Mouse (Mus musculus) heart, adult 2 months (tissue): ENCODE data around the gene Ptprn2. TPM values are rescaled to one million over a fixed set of nuclear protein-coding genes. Genes with fewer than 3 reads are reported as not detected.
A peak's percentile ranks its signal among the peaks of the same experiment; 100 is the strongest.

Experiments
- DNase-seq, 2 experiments: peaks; one replicate each; pipeline ENCODE4 v3.0.0; 2021
- H3K27ac ChIP-seq: fragments of 200-600 bp; 2 replicates; pipeline ENCODE4 v1.8.1; 2022
- H3K27me3 ChIP-seq: fragments of 200-500 bp; 2 replicates; pipeline ENCODE4 v1.6.1; 2012; ENCODE audit warnings: mild to moderate bottlenecking, low read length, inconsistent platforms, mixed read lengths; ENCODE audit not compliant: control insufficient read depth, insufficient read depth
- H3K36me3 ChIP-seq: fragments of 200-500 bp; 2 replicates; pipeline ENCODE4 v1.6.1; 2012; ENCODE audit warnings: low read length, inconsistent platforms; ENCODE audit not compliant: control insufficient read depth, insufficient read depth
- H3K4me1 ChIP-seq: fragments of 200-500 bp; 2 replicates; pipeline ENCODE4 v1.6.1; 2011; ENCODE audit warnings: low read length; ENCODE audit not compliant: control insufficient read depth, insufficient read depth
- H3K4me3 ChIP-seq: fragments of 200-600 bp; 2 replicates; pipeline ENCODE4 v1.8.1; 2022
- H3K79me2 ChIP-seq: fragments of 200-500 bp; replicated peaks from 2 replicates; pipeline ENCODE4 v1.6.1; 2012; ENCODE audit warnings: mild to moderate bottlenecking, inconsistent platforms, low read length, moderate library complexity, mixed read lengths; ENCODE audit not compliant: control insufficient read depth, insufficient read depth
- H3K9ac ChIP-seq: fragments of 200-500 bp; 2 replicates; pipeline ENCODE4 v1.6.1; 2012; ENCODE audit warnings: low read depth, mild to moderate bottlenecking, control low read depth, inconsistent platforms, low read length, mixed read lengths
- CTCF ChIP-seq: fragments of 200-600 bp; IDR thresholded peaks from 2 replicates; pipeline ENCODE4 v1.8.1; 2022; ENCODE audit warnings: antibody characterized with exemption, mild to moderate bottlenecking, moderate library complexity
- EP300 ChIP-seq: fragments of 200-500 bp; IDR thresholded peaks from 2 replicates; pipeline ENCODE4 v1.6.1; 2011; ENCODE audit warnings: low read depth, low read length, control low read depth; ENCODE audit not compliant: insufficient read depth
- POLR2A ChIP-seq: fragments of 200-500 bp; IDR thresholded peaks from 2 replicates; pipeline ENCODE4 v1.6.1; 2011; ENCODE audit warnings: mild to moderate bottlenecking, low read depth, low read length, control low read depth; ENCODE audit not compliant: insufficient read depth
- WGBS: fragments of 180-500 bp; shearing (Covaris S2); methylation state at CpG from one replicate; pipeline ENCODE4 v1.1.7; 2018; 5-methylcytosine and 5-hydroxymethylcytosine counted together
- intact Hi-C: fragments of 180-260 bp; cut with DNase I; formaldehyde crosslinking; loops from one replicate; pipeline ENCODE4 v1.15.1; 2025
- polyA plus RNA-seq: library from polyadenylated mRNA; depleted of rRNA; stranded (reverse); fragments of >200 nt; gene quantifications from 2 replicates; pipeline ENCODE4 v1.2.3, GENCODE M21; 2012
- total RNA-seq, 2 experiments: library from RNA; stranded (reverse); gene quantifications; 2 replicates each; pipeline ENCODE4 v1.2.3; 2021

The Ptprn2 gene
- total and polyA plus RNA-seq, 3 experiments, result 0.21 to 0.23 TPM; not detected in 1

DNA sequence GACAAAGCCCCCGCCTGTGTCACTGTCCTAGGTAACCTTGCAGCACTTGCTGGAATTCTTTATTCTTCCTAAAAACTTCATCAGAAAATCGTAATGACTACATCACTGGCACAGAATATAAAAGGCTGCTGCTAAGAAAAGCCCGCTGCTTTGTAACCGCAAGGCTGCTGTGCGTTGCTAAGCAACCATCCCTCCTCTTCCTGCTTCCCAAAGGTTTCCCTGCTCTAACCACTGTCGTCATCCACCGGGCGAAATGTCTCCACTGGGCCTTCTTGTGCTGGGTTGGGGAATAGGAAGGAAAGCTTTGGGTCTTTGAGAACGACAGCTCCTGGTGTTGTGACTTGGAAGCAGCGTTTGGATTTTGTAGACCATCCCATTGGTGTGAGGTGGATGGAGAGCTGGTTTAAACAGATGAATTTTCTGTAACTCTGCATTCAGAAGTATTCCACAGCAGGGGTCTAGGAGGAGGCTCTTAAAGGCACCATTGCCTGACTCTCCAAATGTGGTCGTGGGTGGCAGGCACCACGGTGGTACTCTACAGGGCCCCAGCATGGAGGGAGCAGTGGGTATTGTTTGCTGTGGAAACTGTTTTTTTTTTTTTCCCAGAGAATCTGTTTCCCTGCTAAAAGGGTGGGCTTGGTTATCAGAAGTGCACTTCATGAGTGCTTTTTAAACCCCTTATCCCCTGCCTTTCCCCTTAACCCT, 711.4 kb downstream of the Ptprn2 start:
- intact Hi-C loops, result no loop called here
- WGBS, result 22% methylated on average over 12 of the region's 12 CpGs
- H3K4me3 ChIP-seq, result no peak overlapping the region
- H3K27me3 ChIP-seq, result no peaks in the 10 kb centered on the region
- H3K36me3 ChIP-seq, result no peaks in the 10 kb centered on the region
- H3K4me1 ChIP-seq, result peaks cover 1% of the 10 kb centered on the region; the same call in 1 of the 2 replicates
- DNase-seq, result no peak
- H3K9ac ChIP-seq, result no peak overlapping the region
- H3K79me2 ChIP-seq, result no peaks in the 10 kb centered on the region
- H3K27ac ChIP-seq, result no peak overlapping the region
- no peak for TF ChIP-seq POLR2A
- no peak for TF ChIP-seq CTCF
- TF ChIP-seq EP300, result no peak

GRCm38 (mm10) chr12:117198093-117198492, 712.6 kb downstream of the Ptprn2 start:
- DNase-seq, result no peak
- WGBS, result 90% methylated on average over 8 of the region's 8 CpGs
- no peaks in the 10 kb centered on the region for H3K79me2 ChIP-seq

GRCm38 (mm10) chr12:117200117-117200516, 714.6 kb downstream of the Ptprn2 start:
- Histone ChIP-seq H3K27me3 (no peaks in the 10 kb centered on the region), H3K4me1 (peaks cover 1% of the 10 kb centered on the region; the same call in 1 of the 2 replicates), H3K79me2 (no peaks in the 10 kb centered on the region), H3K4me3 (peak overlapping the region; percentile 5; the same call in 1 of the 2 replicates), H3K9ac (peak overlapping the region; percentile 26), H3K36me3 (no peaks in the 10 kb centered on the region), H3K27ac (peak overlapping the region; percentile 67)
- TF ChIP-seq EP300 (peak; percentile 75), POLR2A (no peak; the same call in 1 of the 2 replicates), CTCF (no peak)
- WGBS, result 11% methylated on average over 9 of the region's 9 CpGs
- peak; percentile 40 to 79 for DNase-seq
- intact Hi-C loops, result no loop called here

More at GRCm38 (mm10) chr12:117198093-117198492, 712.6 kb downstream of the Ptprn2 start:
- H3K9ac ChIP-seq, result no peak overlapping the region
- no peaks in the 10 kb centered on the region for H3K36me3 ChIP-seq
- no peak overlapping the region for H3K27ac ChIP-seq
- intact Hi-C loops, result no loop called here
- H3K4me1 ChIP-seq, result peaks cover 1% of the 10 kb centered on the region; the same call in 1 of the 2 replicates
- H3K4me3 ChIP-seq, result no peak overlapping the region
- no peaks in the 10 kb centered on the region for H3K27me3 ChIP-seq
- TF ChIP-seq POLR2A, result no peak
- TF ChIP-seq CTCF, result no peak
- no peak for TF ChIP-seq EP300

- Histone ChIP-seq H3K79me2 (no peaks in the 10 kb centered on the region), H3K9ac (peak overlapping the region; percentile 26), H3K4me3 (peak overlapping the region; percentile 5; the same call in 1 of the 2 replicates), H3K27ac (peak overlapping the region; percentile 67), H3K27me3 (no peaks in the 10 kb centered on the region), H3K4me1 (peaks cover 1% of the 10 kb centered on the region; the same call in 1 of the 2 replicates), H3K36me3 (no peaks in the 10 kb centered on the region)
- WGBS, result 47% methylated on average over 5 of the region's 5 CpGs
- peak; percentile 28 to 32 for DNase-seq
- no peak for TF ChIP-seq POLR2A
- no peak for TF ChIP-seq EP300
- TF ChIP-seq CTCF, result no peak
- intact Hi-C loops, result no loop called here
Measured at GRCm38 (mm10) chr12:117200590-117200989, 715.1 kb downstream of the Ptprn2 start.

- no peak overlapping the region for H3K27ac ChIP-seq
- no peaks in the 10 kb centered on the region for H3K36me3 ChIP-seq
- H3K4me1 ChIP-seq, result peaks cover 1% of the 10 kb centered on the region; the same call in 1 of the 2 replicates
- intact Hi-C loops, result no loop called here
- no peaks in the 10 kb centered on the region for H3K79me2 ChIP-seq
- WGBS, result 68% methylated on average over 7 of the region's 7 CpGs
- DNase-seq, result no peak
- no peaks in the 10 kb centered on the region for H3K27me3 ChIP-seq
- H3K9ac ChIP-seq, result no peak overlapping the region
- no peak for TF ChIP-seq EP300
- no peak for TF ChIP-seq POLR2A
- TF ChIP-seq CTCF, result no peak
- no peak overlapping the region for H3K4me3 ChIP-seq
Measured at GRCm38 (mm10) chr12:117203506-117203905, 718.0 kb downstream of the Ptprn2 start.

- H3K4me1 ChIP-seq, result no peaks in the 10 kb centered on the region
- no peak overlapping the region for H3K9ac ChIP-seq
- DNase-seq, result no peak
- H3K27me3 ChIP-seq, result no peaks in the 10 kb centered on the region
- TF ChIP-seq POLR2A (no peak), EP300 (no peak), CTCF (no peak)
- intact Hi-C loops, result no loop called here
- no peak overlapping the region for H3K27ac ChIP-seq
- H3K4me3 ChIP-seq, result no peak overlapping the region
- H3K36me3 ChIP-seq, result no peaks in the 10 kb centered on the region
- H3K79me2 ChIP-seq, result no peaks in the 10 kb centered on the region
Measured at GRCm38 (mm10) chr12:117204905-117205304, 719.4 kb downstream of the Ptprn2 start.
